Mouse (Mus musculus) myocyte (in vitro differentiated cells): ENCODE measurements around the gene Ptprd.

ENCODE experiments used
- MAX ChIP-seq: IDR thresholded peaks from one replicate; pipeline ENCODE4 v1.6.1; 2011; ENCODE audit warnings: low read depth, mild to moderate bottlenecking, control low read depth
- POLR2A ChIP-seq: IDR thresholded peaks from one replicate; pipeline ENCODE4 v1.6.1; 2011; ENCODE audit warnings: low read depth, mild to moderate bottlenecking, control low read depth, moderate library complexity; ENCODE audit not compliant: insufficient read length
- POLR2AphosphoS2 ChIP-seq: IDR thresholded peaks from one replicate; pipeline ENCODE4 v1.6.1; 2011; ENCODE audit warnings: low read depth, control low read depth; ENCODE audit not compliant: insufficient read length

DNA sequence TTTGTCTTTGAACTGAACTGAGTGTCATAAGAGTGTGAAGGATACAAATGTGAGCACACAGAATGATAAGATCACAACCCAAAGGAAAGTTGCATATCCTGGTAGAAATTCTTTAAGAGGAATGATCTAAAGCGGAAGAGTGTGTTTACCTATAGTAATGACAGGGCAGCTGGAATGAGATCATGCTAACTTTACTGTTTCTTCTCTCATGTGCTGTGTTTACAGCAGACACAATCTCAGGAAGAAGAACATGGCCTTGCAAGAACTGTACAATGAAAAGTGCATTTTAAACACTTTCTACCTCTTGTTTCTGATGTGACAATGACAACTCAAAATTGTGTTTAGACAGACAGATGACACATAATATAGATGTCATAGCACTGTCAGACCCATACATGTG is 1621.0 kb downstream of the Ptprd start:
- TF ChIP-seq POLR2A = no peak
- TF ChIP-seq POLR2AphosphoS2 = no peak
- TF ChIP-seq MAX = no peak
